Mouse (Mus musculus) retina, adult 2 months (tissue): Measurements from ENCODE around the gene Gm26602.
A peak's percentile ranks its signal among the peaks of the same experiment; 100 is the strongest.
"Not testable (repeated sequence)": the region's sequence is repeated elsewhere in the genome, so short reads cannot be mapped to it uniquely, and the experiment has no call there.

ENCODE experiments used
- DNase-seq: peaks from one replicate; pipeline ENCODE4 v3.0.0-alpha.2; 2012; ENCODE audit warnings: low read depth, low spot score

Gm26602 gene

DNA sequence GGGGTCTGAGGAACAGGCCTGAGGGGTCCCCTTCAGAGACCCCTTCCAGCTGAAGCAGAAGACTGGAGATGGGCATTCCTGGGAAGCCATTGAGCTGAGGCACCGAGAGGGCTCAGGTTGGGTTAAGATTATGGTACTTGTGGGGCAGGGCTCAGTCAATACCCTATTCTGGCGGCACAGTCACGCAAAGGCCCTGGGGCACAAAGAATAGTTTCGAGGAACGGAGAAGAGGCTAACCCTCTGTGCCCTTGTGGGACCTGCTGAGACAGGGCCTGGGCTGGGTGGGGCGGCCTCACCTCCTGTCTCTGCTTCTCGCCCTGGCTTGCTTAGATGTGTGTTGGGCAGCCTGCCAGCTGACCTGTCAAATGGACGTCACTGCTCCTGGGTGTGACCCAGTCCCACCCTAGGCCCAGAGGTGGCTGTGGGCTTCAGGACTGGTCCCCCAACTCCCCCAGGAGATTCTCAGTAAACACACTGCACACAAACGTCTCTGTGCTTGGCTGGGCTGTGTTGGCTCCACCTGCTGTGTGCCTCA is 22.6 kb downstream of the Gm26602 start:
- no peak for DNase-seq

DNA sequence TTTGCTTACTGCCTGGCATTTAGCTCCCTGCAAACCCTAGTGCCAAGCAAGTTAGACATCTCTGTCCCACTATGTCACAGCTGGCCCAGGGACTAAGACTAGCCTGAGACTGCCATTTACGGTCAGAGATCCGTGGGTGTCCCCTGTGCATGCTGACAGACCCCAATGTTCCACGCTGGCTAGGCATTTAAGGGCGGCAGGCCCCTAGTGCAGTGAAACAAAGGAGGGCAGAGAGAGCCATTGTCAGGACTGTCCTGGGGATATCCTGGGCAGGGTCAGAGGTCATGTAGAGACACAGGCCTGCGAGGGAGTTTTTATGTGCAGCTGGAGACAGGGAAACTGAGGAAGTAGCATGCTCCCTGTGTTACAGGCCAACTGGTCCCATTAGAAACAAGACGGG is 23.2 kb downstream of the Gm26602 start:
- DNase-seq, result no peak

DNA sequence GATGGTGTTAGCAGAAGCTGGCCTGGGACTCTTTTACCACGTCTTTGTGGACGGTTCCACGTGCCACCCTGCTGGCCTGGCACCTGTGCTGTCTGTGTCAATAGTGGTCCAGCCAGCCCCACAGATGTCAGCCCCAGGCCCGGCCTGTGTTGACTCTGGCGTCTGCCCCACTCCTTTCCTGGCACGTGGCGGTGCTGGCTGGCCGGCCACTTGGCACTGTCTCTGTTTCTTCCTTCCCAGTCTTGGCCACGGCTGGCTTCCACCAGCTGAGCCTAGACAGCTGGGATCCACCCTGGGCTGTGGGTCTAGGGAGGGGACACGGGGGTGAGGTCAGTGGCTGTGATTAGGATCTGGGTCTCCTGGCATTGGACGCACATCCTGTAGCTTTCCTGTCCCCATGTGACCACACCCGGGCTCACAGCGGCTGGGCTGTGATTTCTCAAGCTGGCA is 23.6 kb downstream of the Gm26602 start:
- no peak for DNase-seq

DNA sequence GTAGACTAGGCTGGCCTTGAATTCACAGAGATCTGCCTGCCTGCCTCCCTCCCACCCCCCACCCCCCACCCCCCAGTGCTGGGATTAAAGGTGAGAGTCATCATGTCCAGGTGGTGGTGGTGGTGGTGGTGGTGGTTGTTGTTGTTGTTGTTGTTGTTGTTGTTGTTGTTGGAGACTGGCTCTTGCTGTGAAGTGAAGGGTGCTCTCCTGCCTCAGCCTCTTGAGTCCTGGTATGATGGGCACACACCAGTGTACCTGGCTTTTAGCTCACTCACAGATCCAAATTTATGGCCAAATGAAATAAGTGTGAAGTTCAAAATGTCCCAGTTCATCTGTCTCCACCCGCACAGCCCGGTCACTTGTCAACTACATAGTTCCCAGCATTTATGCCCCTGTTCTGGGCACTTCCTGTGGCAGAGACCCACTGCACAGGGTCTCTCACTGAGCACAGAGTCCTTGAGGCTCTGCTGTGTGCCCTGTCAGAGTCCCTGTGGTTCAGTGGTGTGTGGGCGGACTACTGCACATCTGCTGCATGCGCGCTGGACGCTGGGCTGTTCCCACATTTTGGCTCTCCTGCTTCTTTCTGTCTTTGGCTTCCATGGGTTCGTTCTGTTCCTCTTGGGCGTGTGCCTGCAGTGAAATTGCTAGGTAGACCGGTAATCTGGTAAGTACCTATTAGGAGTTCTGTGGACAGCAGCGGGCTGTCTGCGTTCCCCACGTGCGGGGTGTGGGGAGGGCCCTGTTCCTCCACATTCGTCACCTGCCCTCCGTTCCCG is 24.3 kb downstream of the Gm26602 start:
- DNase-seq, result no peak

DNA sequence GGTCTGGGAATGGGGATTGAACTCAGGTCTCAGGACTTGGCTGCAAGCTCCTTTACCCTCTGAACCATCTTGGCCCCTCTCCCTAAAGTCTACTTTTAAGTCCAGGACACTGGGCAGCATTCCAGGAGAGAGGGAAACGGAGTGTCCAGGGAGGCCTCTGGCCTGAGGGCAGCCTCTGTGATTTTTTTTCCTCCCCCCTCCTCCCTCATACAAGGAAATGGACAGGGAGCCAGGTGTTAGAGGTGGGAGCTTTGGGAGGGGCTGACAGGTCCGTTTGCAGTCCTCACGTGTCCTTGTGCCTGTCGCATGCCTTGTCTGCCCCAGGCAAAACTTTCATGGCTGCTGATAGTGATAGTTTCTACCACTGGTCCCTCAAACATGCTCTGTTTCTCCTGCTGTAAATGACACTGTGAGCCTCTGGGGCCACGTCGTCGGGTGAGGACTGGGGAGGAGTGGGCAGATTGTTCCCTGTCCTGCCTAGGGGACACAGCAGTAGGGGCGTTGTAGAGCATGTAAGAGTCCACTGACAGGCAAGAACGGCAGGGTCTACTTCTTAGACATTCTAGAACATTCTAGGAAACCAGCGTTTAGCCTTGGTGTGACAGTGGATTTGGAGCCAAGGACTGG is 25.7 kb downstream of the Gm26602 start:
- no peak for DNase-seq

DNA sequence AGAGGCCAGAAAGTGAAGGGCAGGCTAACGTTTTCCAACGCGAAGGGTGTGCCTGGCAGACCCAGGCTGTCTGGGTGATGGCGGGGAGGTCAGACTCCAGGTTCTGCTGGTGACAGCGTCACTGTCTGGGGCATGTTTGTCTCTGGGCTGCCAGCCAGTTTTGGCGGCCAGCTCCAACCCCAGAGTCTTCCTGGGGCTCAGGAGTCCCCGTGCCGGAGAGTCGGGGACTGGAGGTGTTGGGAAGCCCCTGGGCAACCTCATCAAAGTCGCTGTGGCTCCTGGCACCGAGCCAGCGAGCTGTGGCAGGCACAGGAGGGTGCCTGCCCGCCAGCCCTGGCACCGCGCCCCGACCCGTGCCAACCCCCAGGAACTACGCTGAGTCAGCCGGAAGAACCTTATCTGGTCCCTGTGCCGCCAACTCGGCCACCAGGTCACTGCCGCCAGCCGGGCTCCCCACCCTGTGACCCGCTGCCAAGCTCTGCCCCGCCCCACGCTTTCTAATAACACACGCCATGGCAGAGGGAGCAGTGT is 26.3 kb downstream of the Gm26602 start:
- no peak for DNase-seq

DNA sequence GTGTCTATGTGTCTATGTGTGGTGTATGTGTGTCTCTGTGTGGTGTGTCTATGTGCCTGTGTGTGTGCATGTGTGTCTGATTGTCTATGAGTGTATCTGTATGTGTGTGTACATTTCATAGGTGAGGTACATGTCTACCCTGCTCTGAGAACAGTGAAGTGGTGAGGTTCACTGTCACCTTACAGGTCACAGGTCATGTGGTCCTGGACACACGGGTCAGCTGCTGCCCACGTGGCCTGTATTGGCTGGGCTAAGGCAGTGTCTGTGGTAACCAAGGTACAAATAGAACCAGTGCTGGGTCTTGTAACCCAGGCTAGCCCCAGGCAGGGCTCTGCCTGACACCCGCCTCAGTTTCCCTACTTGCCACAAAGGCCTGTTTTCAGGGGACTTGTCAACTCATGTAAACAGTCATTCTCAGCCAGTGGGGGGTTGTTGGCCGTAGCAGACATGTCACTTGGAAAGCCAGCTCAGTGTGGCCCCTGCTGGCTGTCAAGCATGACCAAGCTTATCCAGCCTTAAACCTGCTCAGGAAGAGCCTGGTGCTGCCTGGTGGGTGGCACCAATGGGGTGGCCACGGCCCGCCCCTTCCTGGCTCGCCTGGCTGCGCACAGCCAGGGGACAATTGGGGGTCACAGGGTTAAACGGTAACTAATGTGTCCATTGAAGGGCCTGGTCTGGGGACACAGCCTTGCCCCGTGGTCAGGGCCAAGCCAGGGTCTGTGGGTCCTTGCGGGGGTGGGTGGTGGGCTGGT is 27.3 kb downstream of the Gm26602 start:
- DNase-seq, result no peak

DNA sequence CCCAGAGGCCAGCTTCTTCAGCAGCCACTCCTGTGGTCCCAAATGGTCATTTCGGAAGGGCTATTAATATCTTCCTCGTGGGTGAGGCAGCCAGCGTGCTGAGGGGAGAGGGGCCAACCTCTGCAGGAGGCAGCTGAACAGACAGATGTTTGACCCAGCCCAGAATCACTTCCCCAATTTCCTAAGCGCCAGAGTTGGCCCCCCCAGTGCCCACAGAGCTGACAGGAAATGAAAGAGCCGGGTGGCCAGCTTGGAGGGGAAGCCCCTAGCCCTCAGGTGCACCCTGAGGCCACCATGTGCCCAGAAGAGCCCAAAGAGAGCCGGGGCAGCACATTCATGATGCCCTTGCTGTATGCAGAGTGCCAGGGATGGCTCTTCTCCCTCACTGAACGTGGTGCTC is 30.1 kb downstream of the Gm26602 start:
- no peak for DNase-seq

DNA sequence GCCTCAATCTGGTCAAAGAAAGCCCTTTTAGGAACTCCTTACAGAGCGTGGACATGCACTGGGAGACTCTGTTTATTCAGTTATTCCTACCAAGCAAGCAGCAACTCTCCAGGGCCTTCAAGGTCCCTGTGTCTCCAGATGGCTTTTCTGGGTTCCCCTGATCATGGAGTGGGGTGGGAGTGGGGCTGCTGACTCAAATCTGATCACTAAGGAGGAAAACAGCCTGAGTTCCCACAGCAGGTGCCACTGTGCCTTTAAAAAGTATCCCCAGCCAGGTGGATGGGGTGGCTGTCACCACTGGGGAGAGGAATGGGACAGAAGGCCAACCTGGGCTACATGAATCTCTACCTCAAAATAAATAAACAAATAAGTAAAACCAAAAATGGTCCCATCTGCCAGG is 32.3 kb downstream of the Gm26602 start:
- no peak for DNase-seq

DNA sequence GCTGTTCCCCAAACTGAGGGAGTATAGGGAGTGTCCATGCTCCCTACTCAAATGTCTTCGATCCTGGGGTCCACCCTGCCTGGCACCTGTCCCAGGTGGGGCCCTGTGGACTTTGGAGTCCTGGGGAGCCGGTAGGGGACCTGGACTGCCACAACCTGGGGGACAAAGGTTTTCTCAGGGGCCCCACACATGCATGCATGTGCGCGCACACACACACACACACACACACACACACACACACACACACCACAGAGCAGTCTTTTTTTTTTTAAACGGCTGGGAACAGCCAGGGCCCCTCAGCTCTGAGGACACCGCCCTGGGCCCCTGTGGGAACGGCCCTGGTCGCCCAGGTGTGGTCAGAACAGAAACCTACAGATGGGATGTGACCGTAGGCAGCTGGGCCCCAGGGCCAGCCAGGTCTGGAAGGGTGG is 32.8 kb downstream of the Gm26602 start:
- no peak for DNase-seq

DNA sequence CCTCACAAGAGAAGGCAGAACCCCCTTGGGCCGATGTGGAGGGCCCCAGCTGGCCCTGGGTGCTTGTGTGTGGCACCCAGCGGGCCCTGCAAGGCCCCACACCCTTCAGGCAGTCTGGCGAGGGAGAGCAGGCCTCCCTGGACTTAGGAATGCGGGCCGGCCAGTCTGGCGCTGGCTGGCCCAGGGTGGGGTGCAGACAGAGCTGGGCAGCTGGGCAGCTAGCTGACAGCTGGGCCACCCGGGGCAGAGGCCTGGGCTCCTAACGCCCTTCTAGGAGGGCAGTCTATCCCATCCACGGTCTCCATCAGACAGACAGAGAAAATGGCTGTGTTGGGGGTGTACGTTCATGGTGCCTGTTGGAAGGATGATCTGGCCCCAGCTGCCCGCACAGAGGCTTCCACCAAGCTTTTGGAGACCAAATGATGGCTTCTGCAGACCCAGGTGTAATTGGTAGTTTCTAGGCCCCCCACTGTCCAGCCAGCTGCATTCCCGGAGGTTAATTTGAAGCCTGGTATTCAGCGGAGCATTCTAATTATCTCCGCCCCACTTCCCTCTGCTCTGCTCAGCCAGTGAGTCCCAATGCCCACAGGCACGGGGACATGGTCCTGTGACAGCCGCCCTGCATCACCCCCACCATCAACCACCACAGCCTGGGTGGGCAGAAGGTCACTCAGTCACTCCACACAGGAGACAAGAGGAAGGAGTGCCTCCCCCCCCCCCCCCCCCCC is 35.0 kb downstream of the Gm26602 start:
- DNase-seq, result no peak

DNA sequence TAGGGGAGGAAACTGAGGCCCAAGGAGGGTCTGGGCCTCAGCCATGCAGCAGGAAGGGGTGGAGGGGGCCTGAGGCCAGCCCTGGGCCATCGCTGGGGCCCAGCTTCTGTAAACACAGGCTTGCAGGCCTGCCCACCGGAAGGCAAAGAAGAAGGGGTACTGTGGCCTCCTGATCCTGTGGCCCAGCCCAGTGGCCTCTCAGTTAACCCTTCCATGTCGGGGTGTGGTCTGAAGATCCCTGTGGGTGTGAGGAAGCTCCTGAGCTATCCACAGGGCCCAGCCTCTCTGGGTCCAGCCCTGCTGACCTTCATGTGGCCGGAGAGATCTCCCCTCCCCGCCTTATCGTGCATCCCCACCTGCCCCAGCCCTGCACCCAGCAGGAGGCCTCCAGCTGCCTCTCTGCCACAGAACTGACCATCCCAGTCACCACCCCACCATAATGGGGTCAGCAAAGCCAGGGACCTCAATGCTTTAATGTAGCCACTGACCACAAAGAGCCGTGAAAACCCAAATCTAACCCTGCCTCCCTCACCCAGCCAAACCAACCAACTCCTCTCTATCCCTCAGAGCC is 36.2 kb downstream of the Gm26602 start:
- no peak for DNase-seq

DNA sequence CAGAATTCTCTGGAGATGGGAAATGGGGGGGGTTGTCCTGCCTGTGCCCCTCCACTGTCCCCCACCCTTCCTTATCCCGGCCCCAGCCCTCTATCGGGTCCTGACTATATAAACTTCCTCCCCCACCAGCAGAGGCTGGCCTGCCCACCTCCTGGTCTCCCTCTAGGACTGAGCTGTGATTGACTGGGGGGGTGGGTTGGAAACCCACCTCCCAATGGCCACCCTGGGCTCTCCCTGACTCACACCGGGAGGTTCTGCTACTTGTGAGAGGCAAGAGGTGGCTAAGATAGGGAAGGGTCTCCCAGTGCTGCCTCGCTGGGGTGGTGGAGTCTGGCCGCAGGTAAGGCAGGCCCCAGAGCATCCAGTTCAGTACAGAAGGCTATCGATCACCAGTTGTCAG is 36.8 kb downstream of the Gm26602 start:
- DNase-seq, result no peak

DNA sequence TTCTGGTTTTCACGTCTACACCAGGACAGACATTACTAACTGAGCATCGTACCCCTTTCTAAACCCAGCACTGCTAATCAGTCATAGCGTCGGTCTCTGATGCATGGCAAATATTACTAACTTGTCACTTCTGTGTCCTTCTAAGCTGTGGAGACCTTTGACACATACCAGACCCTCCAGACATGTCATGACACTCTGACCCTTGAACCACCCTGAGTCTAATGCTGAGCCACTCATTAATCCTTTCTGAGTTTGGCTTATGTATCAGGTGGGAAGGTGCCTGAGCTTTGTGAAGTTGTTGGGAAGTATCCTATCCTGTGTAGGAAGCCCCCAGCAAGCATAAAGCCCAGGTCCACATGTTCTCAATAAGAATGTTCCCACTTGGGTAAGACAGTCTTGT is 39.2 kb downstream of the Gm26602 start:
- DNase-seq, result no peak

DNA sequence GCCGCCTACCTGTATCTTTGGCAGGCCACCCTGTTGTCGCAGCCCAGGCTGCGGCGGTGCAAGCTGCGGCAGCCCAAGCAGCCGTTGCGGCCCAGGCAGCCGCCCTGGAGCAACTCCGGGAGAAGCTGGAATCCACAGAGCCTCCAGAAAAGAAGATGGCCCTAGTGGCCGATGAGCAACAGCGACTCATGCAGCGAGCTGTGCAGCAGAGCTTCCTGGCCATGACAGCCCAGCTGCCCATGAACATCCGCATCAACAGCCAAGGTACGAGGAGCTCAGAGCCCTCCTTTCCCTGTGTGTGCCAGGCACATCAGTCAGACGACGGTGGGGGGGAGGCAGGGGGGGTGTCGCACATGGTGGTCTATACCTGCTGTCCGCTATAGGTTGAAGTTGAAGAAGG is 40.0 kb downstream of the Gm26602 start:
- no peak for DNase-seq

DNA sequence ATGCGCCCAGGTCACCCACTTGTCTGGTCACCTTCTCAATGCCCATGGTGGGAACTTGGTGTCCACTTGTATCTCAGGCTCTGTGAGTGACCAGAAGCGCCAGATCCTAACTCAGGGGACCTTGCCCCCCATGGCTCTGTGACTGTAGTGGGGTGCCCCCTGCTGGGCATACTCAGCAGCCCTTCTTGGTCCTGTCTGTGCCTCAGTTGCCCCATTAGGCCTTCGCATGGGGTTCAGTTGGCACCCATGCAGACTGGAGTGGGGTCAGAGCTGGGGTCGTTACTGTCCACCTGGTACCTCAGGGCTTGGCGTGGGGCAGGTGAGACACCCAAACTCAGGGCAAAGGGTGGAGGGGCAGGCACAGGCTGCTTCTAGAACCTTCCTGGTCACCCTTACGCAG is 43.3 kb downstream of the Gm26602 start:
- no peak for DNase-seq

DNA sequence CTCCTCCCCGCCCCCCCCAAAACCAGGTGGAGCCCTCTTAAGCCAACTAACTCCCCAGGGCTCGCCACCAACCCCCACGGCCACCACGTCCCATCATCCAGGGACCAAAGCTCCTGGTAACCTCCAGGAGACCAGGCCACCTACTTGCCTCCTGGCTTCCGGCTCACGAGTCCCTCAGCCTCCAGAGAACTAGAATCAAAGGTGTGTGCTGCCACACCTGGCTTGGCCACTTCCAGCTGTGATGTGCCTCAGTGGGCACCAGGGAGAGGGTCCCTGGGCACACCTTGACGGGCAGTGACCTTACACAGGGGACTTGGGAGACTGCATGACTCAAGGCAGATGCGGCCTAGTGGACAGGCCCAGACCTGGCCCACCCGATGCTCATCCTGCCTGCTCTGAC is 45.0 kb downstream of the Gm26602 start:
- DNase-seq, result no peak

DNA sequence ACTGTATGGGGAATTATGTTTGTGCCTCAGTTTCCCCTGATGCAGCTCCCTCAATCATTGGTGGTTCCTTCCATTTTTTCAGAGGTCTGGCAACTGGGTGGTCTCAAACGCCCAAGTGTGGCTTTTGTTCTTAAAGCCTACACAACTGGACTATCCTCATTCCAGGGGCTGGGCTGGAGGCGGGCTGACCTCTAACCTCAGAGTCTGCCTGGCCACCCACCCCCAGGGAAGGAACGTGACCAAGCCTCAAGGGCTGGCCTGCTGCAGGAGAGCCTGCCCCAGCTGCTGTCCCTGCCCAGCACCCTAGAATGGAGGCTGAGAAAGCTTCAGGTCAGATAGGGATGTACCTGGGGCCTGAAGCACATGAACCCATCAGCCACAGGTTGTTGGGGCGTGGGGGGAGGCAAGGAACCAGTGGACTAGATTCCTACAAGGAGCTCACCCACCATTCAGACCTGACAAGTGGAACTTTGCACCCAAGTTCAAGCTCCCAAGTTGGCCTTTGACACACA is 46.0 kb downstream of the Gm26602 start:
- no peak for DNase-seq

DNA sequence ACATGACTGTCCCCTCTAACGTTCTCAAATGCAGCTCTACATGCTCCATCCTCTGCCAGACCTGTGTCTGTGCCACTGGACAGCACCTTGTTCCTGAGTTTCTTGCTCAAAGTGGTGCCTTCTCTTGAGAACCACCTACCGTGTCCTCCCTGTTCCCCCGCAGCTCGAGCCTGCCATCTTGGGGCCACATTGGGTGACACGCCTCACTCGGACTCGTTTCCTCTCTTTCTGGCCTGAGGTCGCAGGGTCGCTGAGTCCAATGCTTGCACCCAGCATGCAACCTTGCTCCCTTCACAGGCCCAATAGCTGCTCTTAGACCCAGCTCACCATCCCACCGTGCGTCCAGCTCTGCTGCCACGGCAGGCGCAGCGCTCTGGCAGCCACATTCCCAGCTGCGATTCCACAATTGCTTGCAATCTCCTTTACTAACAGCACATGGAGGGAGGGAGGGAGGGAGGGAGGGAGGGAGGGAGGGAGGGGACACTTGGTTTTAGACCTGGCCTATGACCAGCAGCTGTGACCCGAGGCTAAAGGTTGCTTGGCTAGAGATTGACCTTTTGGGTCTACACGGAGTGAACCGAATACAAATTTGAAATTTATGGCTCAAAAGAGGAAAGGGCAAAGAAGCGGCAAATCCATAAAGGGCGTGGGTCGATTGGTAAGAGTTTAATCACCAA is 47.6 kb downstream of the Gm26602 start:
- DNase-seq, result peak; percentile 37

DNA sequence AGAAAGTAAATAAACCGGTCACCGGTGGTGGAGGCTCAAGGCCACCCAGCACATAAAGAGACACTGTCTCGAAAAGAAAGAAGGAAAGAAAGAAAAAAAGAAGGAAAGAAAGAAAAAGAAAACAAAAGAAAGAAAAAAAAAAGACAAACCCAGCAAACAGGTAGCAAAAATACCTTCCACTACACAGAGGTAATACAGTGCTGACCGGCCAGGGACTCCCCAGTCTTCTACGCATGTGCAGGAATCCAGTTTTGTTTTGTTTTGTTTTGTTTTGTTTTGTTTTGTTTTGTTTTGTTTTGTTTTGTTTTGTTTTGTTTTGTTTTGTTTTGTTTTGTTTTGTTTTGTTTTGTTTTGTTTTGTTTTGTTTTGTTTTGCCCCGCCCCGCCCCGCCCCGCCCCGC is 48.8 kb downstream of the Gm26602 start:
- not testable (repeated sequence) for DNase-seq
